Mouse (Mus musculus) erythroblast, embryonic 14.5 days (primary cell): ENCODE results near the gene Fstl4.

Experiments used
- GATA1 ChIP-seq: IDR thresholded peaks from 2 replicates; pipeline ENCODE4 v1.6.1; 2012; ENCODE audit warnings: low read length, inconsistent platforms, mixed read lengths
- TAL1 ChIP-seq: IDR thresholded peaks from 3 replicates; pipeline ENCODE4 v1.6.1; 2012; ENCODE audit warnings: low read length, inconsistent platforms, mixed read lengths

GRCm38 (mm10) chr11:52850071-52850470 lies 85.6 kb downstream of the Fstl4 start:
- TF ChIP-seq TAL1 (no peak), GATA1 (no peak)
